9 mouse cellular contexts compared by ENCODE assay signal in genomic region chr17:15343071-15343822, GRCm38 (mm10). TPM values are rescaled to one million over a fixed set of nuclear protein-coding genes. Genes with fewer than 3 reads are reported as not detected.
A peak's percentile ranks its signal among the peaks of the same experiment; 100 is the strongest.
DNase-seq lines count a peak whose midpoint lies in the region; ATAC-seq and TF ChIP-seq lines count a peak whose summit lies in the region.
"Had no signal": no experiment of that assay in that cellular context is flagged by ENCODE, and none has a peak within 500 bp of the region (broad histone marks: within the 10 kb centered on the region; RNA-seq: fewer than 3 reads in every experiment).

No protein-coding gene starts in this region.

- H3K9ac ChIP-seq in heart, embryonic 13.5 days, result no peak overlapping the region
- no peak overlapping the region for H3K9ac ChIP-seq in heart, adult 2 months (ENCODE audit: low read depth, low read length)
- 0 out of 2 replicates have a peak overlapping the region, but pooled peaks have one; percentile 5 for H3K9ac ChIP-seq in hindbrain, embryonic 14.5 days
- H3K9ac ChIP-seq in midbrain, postnatal 0 days (replicated peaks; ENCODE audit: low read length, poor library complexity, severe bottlenecking), result 0 out of 2 replicates have a peak overlapping the region, but pooled peaks have one; percentile 10

- H3K79me2 ChIP-seq in heart, adult 2 months (replicated peaks; ENCODE audit: control insufficient read depth, insufficient read depth, low read length), result no peaks in the 10 kb centered on the region

- 31% methylated on average over 14 of the region's 14 CpGs for WGBS in heart, embryonic 13.5 days
- 36% methylated on average over 14 of the region's 14 CpGs for whole genome bisulfite sequencing in heart, adult 2 months
- WGBS in hindbrain, embryonic 14.5 days, result 23% methylated on average over 14 of the region's 14 CpGs
- WGBS in midbrain, postnatal 0 days, result 23% methylated on average over 14 of the region's 14 CpGs

- no peaks in the 10 kb centered on the region for H3K27me3 ChIP-seq in heart, embryonic 13.5 days (replicated peaks)
- no peaks in the 10 kb centered on the region for H3K27me3 ChIP-seq in heart, adult 2 months (ENCODE audit: control insufficient read depth, insufficient read depth, low read length)
- no peaks in the 10 kb centered on the region for H3K27me3 ChIP-seq in hindbrain, embryonic 14.5 days (ENCODE audit: control insufficient read depth, insufficient read depth, low read length)
- H3K27me3 ChIP-seq in midbrain, postnatal 0 days (ENCODE audit: insufficient read depth, low read length), result no peaks in the 10 kb centered on the region
- H3K27me3 ChIP-seq: CH12.LX had no signal

- no peak for ATAC-seq in heart, embryonic 13.5 days (ENCODE audit: extremely low read depth, insufficient number of reproducible peaks, low FRiP score, low TSS enrichment)
- ATAC-seq in hindbrain, embryonic 14.5 days (ENCODE audit: low FRiP score), result peak; percentile 95
- peak; percentile 87 for ATAC-seq in midbrain, postnatal 0 days (ENCODE audit: low FRiP score)
- ATAC-seq in activated CD4-positive, CD25-positive, alpha-beta regulatory T cell, adult 4 months, result no peak

- intact Hi-C loops in heart, adult 2 months (cut with DNase I), result no loop called here

- TF ChIP-seq EP300 in heart, adult 2 months (IDR thresholded peaks at IDR 0.05; ENCODE audit: insufficient read depth, low read depth, low read length), result no peak

- peaks cover 7% of the 10 kb centered on the region; the same call in 1 of the 2 replicates for H3K4me1 ChIP-seq in heart, embryonic 13.5 days
- no peaks in the 10 kb centered on the region for H3K4me1 ChIP-seq in heart, adult 2 months (ENCODE audit: control insufficient read depth, insufficient read depth, low read length)
- peaks cover 14% of the 10 kb centered on the region; the same call in 1 of the 2 replicates for H3K4me1 ChIP-seq in hindbrain, embryonic 14.5 days (replicated peaks; ENCODE audit: control insufficient read depth, insufficient read depth, low read length)
- peaks cover 6% of the 10 kb centered on the region; the same call in 1 of the 2 replicates for H3K4me1 ChIP-seq in midbrain, postnatal 0 days (ENCODE audit: insufficient read depth, low read length)

- H3K27ac ChIP-seq in heart, embryonic 13.5 days (replicated peaks), result no peak overlapping the region
- no peak overlapping the region for H3K27ac ChIP-seq in heart, adult 2 months
- peak overlapping the region; percentile 60 for H3K27ac ChIP-seq in hindbrain, embryonic 14.5 days
- 0 out of 2 replicates have a peak overlapping the region, but pooled peaks have one; percentile 12 for H3K27ac ChIP-seq in midbrain, postnatal 0 days (ENCODE audit: low read depth, low read length)

- H3K4me2 ChIP-seq in heart, embryonic 13.5 days, result peak overlapping the region; percentile 53
- peak overlapping the region; percentile 38 for H3K4me2 ChIP-seq in hindbrain, embryonic 14.5 days (replicated peaks)
- peak overlapping the region; percentile 24 for H3K4me2 ChIP-seq in midbrain, postnatal 0 days (ENCODE audit: low read depth, low read length, poor library complexity, severe bottlenecking)

- no peak for TF ChIP-seq CTCF in heart, adult 2 months (IDR thresholded peaks at IDR 0.05)
- TF ChIP-seq CTCF in midbrain, postnatal 0 days (IDR thresholded peaks at IDR 0.05), result 0 out of 2 replicates have a peak, but pooled peaks have one; percentile 16

- TF ChIP-seq POLR2A in heart, adult 2 months (IDR thresholded peaks at IDR 0.05; ENCODE audit: insufficient read depth, low read depth, low read length), result no peak

- no peak overlapping the region; the same call in 1 of the 2 replicates for H3K4me3 ChIP-seq in heart, embryonic 13.5 days
- no peak overlapping the region for H3K4me3 ChIP-seq in heart, adult 2 months
- H3K4me3 ChIP-seq in hindbrain, embryonic 14.5 days (replicated peaks; ENCODE audit: low read length), result no peak overlapping the region
- H3K4me3 ChIP-seq in midbrain, postnatal 0 days (ENCODE audit: low read depth, low read length), result no peak overlapping the region

- no peaks in the 10 kb centered on the region for H3K36me3 ChIP-seq in heart, embryonic 13.5 days
- H3K36me3 ChIP-seq in heart, adult 2 months (ENCODE audit: control insufficient read depth, insufficient read depth, low read length), result no peaks in the 10 kb centered on the region
- H3K36me3 ChIP-seq in hindbrain, embryonic 14.5 days (replicated peaks; ENCODE audit: control insufficient read depth, insufficient read depth), result no peaks in the 10 kb centered on the region
- H3K36me3 ChIP-seq in midbrain, postnatal 0 days (ENCODE audit: insufficient read depth, low read length), result no peaks in the 10 kb centered on the region

- no peak for DNase-seq in heart, adult 2 months
- peak; percentile 57 to 58 for DNase-seq in cerebellum, postnatal 14 days
- DNase-seq in hindbrain, embryonic 14.5 days (ENCODE audit: low spot score), result peak; percentile 66
- DNase-seq in midbrain, postnatal 0 days (ENCODE audit: low spot score), result peak; percentile 76
- DNase-seq in right cerebral cortex, postnatal 25 days, result no peak
- no peak for DNase-seq in frontal cortex, adult 2 months (ENCODE audit: extremely low spot score in 1 of 2, low spot score in 1 of 2)

- H3K9me3 ChIP-seq in heart, embryonic 13.5 days, result no peaks in the 10 kb centered on the region
- no peaks in the 10 kb centered on the region for H3K9me3 ChIP-seq in hindbrain, embryonic 14.5 days (ENCODE audit: control insufficient read depth, low read length)
- no peaks in the 10 kb centered on the region for H3K9me3 ChIP-seq in midbrain, postnatal 0 days (ENCODE audit: low read length)

RNA-seq across cellular contexts. Expression of gene Dll1, which starts 33.4 kb away (rescaled TPM):
- 6.6 and 7.8 TPM in 2 replicates for polyA plus RNA-seq in heart, embryonic 13.5 days (2015; fragmentation: Nextera tagmentation; extraction: Ambion mirVana)
- 1 to 10 TPM; 5.1 to 5.8 TPM for total RNA-seq in heart, adult 2 months (2021)
- 5.4 and 10.0 TPM in 2 replicates for polyA plus RNA-seq in heart, adult 2 months (2012; rRNA removed)
- polyA plus RNA-seq in hindbrain, embryonic 14.5 days (2014; fragmentation: Nextera tagmentation; extraction: Ambion mirVana), result 12.5 and 15.1 TPM in 2 replicates
- 20.9 and 42.7 TPM in 2 replicates for total RNA-seq in midbrain, postnatal 0 days (2014; rRNA removed)
- polyA plus RNA-seq in midbrain, postnatal 0 days (2015; fragmentation: Nextera tagmentation; extraction: Ambion mirVana), result 10.2 and 11.6 TPM in 2 replicates
- under 1 TPM in 1 of 2 experiments, not detected in 1; 0.63 TPM for polyA plus RNA-seq in activated CD4-positive, CD25-positive, alpha-beta regulatory T cell, adult 4 months (2017; shearing (Covaris generic))
- polyA plus RNA-seq in frontal cortex, adult 2 months (2012; rRNA removed), result 13.9 and 14.7 TPM in 2 replicates

RNA-seq across cellular contexts. Expression of gene Fam120b, which starts 52.8 kb away (rescaled TPM):
- polyA plus RNA-seq in heart, embryonic 13.5 days (2015; fragmentation: Nextera tagmentation; extraction: Ambion mirVana), result 13.9 and 15.2 TPM in 2 replicates
- 10 to 100 TPM; 11.9 to 12.7 TPM for total RNA-seq in heart, adult 2 months (2021)
- polyA plus RNA-seq in heart, adult 2 months (2012; rRNA removed), result 7.1 and 10.6 TPM in 2 replicates
- polyA plus RNA-seq in hindbrain, embryonic 14.5 days (2014; fragmentation: Nextera tagmentation; extraction: Ambion mirVana), result 45.2 and 50.4 TPM in 2 replicates
- 40.6 TPM in 2 replicates for total RNA-seq in midbrain, postnatal 0 days (2014; rRNA removed)
- polyA plus RNA-seq in midbrain, postnatal 0 days (2015; fragmentation: Nextera tagmentation; extraction: Ambion mirVana), result 35.8 and 37.0 TPM in 2 replicates
- 10 to 100 TPM; 26.8 to 32.4 TPM for polyA plus RNA-seq in activated CD4-positive, CD25-positive, alpha-beta regulatory T cell, adult 4 months (2017; shearing (Covaris generic))
- polyA plus RNA-seq in frontal cortex, adult 2 months (2012; rRNA removed), result 31.3 and 31.4 TPM in 2 replicates

Comparison
In these comparisons a context has a peak if more than half of its experiments do, and no peak if none do; other contexts are left out.
1. ATAC-seq: peak in hindbrain, embryonic 14.5 days (single experiment) and midbrain, postnatal 0 days (single experiment); none in heart, embryonic 13.5 days (single experiment) and activated CD4-positive, CD25-positive, alpha-beta regulatory T cell, adult 4 months (single experiment).
2. H3K27ac ChIP-seq: peak in hindbrain, embryonic 14.5 days (single experiment) and midbrain, postnatal 0 days (single experiment); none in heart, embryonic 13.5 days (single experiment) and heart, adult 2 months (single experiment).
3. H3K9ac ChIP-seq: peak in hindbrain, embryonic 14.5 days (single experiment) and midbrain, postnatal 0 days (single experiment); none in heart, embryonic 13.5 days (single experiment) and heart, adult 2 months (single experiment).
4. DNase-seq: peak in cerebellum, postnatal 14 days (2 of 2), hindbrain, embryonic 14.5 days (single experiment) and midbrain, postnatal 0 days (single experiment); none in heart, adult 2 months (0 of 2), right cerebral cortex, postnatal 25 days (single experiment) and frontal cortex, adult 2 months (0 of 2).
5. Peak in every context shown above with its lines, with median percentiles within 50 percentile points of each other: H3K4me2 ChIP-seq.